Mouse (Mus musculus) skeletal muscle tissue, adult 2 months (tissue): ENCODE measurements at regions not wholly inside any gene's neighbourhood (a gene's known extent, or its start where the extent isn't known, plus 50 kb on each side); places are given as distances from the start of the nearest gene placed in this dataset.

ENCODE experiments used
- DNase-seq: peaks from one replicate; pipeline ENCODE4 v3.0.0-alpha.2; 2012; ENCODE audit warnings: low read depth, low spot score

DNA sequence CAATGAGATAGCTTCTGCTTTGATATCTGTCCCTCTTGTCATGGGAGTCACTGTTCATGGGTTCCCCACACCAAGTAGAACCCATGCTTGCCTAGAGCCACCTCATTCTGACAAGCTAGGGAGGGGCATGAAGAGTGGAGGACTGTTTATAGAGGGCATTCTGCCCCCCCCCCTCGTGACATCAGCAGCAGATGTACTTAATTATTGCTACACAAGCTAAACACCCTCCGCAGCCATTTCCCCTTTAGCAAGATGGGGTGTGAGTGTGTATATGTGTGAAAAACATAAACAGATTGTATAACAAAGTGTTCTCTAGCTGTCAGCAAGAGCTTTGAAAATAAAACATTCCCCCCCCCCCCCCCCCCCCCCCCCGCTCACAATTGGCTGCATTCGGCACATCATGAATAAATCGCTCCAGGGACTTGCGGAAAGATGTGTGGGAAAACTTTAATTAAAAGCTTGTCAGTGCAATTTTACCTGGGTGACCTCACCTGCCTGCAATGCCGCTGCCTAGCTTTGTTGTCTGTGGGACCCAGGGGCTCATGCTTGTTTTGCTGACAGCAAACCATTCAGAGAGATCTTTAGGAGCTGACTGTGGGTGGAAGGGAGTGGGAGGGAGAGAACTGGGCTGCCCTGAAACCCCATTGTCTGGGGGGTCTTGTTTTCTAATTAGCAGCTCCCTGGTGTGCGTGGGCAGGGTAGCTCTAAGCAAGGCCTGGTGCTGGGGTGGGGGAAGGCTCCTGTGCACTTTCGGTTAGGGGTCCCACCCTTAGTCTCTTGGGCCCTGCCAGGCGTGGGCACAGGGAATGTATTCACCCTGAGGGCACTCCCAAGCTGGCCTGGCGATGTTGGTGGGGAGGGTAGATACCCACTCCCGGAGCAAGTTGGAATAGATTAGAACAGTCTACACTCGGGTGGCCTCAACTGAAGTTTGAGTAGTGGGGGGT lies 63.4 kb downstream of the Irx2 start:
- DNase-seq = no peak

DNA sequence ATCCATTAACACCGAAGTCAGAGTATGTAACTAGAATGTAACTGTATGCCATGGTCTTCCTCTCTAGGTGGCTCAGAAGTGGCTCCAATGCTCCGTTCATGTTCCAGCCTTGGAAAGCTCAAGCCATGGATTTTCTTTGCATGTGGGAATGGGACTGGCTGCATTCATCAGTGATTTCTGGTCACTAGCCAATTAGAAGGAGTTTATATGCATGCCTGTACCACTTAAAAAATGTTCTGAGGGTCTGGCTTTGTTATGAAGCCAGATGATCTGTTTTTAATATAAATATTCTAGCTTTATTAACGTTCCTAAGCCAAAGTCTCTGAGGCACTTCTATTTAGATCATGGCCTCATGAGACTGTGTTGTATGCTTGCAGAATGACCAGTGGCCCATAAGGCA lies 78.8 kb downstream of the Irx2 start:
- DNase-seq = no peak

- no peak for DNase-seq
Measured at GRCm38 (mm10) chr13:72708728-72709127, 80.1 kb downstream of the Irx2 start.

DNA sequence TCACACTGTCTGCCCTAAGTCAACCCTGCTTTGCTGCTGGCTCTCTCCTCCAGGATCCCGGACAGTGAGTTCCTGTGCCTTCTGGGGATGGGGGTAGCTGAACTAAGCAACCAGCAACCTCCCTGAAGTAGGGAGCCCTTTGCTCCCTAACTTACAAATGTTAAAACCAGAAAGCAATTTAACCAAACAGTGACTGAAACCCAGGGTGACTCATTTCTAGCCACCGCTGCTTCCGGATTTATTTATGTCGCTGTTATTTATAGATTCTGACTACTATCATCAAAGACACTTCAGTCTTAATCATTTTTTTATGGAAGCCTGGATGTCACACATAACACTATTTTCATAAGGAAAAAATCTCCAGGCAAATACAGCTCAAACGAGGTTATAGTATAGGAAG lies 81.4 kb downstream of the Irx2 start:
- DNase-seq = no peak

GRCm38 (mm10) chr13:72711136-72711535 lies 82.5 kb downstream of the Irx2 start:
- no peak for DNase-seq

DNA sequence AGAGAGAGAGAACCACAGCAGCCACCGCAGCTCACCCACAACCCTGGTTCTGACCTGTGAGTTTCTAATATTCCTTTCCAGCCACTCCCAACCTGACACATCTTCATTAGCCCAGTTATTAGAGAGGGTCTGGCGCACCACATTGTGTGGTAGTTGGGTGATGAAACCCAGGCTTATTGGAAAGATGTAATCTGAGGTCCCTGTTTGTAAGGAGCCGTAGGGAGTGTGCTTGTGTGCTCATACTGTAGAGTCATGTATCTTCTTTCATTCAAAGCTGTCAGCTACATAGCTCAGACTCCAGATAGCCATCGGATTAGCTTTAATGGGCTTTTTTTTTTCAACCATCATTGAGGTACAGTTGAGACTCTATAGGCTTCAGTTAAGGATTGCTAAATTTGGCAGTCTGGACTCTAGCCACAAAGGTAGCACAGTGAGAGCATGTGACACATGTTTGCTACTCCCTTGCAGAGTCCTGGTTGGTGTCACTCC lies 83.3 kb downstream of the Irx2 start:
- no peak for DNase-seq

- no peak for DNase-seq
Measured at GRCm38 (mm10) chr13:72714793-72715192, 86.2 kb downstream of the Irx2 start.

DNA sequence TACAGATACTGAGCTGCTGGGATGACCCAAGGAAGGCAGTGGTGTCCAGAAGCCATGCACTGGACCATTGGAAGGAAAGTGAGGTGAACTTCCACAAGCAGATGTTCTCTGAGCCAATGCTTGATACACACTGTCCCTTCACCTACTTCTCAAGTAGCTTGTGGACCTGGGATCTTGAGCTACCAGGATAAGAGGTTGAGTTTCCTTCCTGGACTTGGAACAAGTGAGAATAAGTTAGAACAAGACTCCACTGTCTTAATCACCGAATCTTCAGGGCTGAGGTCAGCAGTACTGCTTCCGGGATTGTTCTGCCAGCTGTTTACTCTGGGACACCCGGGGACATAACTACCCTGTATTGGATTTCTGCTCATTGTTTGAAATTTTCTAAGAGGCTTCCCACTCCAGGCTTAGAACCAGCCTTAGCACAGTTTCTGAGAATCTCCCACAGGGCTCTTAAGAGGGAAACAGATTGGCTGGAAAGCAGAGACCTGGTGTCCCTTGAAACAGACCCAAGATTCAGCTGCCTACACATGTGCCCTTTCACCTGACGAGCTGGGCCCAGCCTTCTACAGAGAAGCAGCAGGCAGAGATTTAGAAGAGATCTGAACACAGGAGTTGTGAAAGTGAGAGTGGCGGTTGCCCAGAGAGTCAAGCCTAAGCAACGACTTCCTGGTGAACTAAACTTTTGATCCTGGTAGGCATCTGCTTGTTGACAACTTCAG lies 87.5 kb downstream of the Irx2 start:
- DNase-seq = no peak

DNA sequence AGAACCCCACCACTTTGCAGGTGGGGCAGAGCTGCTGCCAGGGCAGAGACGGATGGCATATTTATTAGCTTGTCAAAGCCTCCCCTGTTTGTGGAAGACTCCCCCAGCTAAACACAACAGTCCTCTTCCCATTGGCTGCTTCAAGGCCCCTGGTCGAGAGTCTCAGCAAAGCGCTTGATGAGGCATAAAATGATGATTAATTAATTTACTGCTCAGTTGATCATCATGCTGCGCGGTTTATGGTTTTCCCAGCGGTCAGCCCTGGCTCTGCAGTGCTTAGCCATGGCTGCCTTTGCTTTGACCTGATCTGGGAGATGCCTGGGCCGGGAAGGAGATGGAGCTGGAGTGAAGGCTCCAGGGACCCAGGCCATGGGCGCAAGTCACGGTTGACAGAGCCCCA lies 98.5 kb downstream of the Irx2 start:
- DNase-seq = no peak

DNA sequence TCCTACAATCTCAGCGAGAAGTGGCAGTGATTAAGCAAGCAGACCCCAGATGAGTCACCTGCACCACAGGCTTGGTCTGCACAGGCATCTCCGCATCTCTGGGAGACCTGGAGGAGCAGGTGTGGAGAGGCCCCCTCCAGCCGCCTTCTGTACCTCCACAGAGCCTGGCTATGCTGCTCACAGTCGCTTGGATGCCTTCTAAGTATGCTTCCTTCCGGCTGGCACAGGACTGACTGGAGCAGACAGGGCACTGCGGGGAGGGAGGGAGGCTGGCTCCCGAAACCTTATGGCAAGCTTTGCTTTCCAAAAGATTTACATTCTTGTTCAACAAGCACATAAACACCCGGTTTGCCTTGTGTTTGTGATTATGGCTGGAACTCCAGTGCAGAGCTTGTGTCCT lies 107.3 kb downstream of the Irx2 start:
- DNase-seq = no peak

GRCm38 (mm10) chr13:72736992-72737391 lies 108.4 kb downstream of the Irx2 start:
- DNase-seq = no peak

DNA sequence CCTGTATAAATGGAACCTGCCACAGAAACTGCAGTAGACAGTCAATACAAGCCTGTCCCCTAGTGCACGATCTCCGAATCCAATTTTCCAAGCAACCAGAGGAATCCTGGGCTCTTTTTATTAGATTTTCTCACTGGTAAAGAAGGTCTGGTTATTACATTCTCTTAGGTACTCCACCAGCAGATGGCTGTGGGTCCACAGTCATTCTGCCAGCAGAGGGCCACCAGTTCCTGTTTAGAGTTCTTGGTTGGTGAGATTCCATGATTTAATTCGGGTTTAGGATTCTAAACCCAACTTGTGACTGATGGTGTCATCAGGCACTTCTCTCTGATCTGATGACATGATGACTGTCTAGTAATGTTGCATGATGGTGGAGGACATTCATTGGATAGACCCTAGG lies 118.6 kb downstream of the Irx2 start:
- DNase-seq = no peak

- DNase-seq = no peak
Measured at GRCm38 (mm10) chr13:72755036-72755435, 126.4 kb downstream of the Irx2 start.

DNA sequence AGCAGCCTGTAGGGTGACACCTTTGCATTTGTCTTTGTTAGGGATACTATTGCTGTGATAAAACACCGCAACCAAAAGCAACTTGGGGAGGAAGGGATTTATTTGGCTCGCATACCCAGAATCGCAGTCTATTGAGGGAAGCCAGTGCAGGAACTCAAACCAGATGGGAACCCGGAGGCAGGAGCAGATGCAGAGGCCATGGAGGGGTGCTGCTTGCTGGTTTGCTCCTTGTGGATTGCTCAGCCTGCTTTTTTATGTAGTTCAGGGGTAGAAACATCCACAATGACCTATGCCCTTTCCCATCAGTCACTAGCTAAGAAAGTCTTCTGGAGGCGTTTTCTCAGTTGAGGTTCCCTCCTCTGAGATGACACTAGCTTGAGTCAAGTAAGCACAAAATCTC lies 133.9 kb downstream of the Irx2 start:
- no peak for DNase-seq

DNA sequence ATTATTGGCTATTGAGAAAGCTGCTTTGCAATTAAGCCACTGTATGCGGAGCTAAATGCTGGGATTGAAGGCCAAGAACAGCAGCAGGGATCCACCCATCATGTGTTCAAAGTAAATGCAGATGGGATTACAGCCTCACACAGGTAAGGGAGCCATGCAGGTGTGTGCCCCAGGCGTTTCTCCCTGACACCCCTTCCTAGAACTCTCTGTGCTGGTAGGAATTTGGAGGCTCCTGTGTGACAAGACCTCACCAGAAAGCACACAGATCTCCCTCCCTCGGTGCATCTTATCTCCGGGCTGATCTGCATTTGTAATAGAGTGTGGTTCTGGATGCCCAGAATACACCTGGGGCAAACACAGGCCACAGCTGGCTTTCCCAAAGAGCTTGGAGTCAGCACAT lies 134.7 kb downstream of the Irx2 start:
- no peak for DNase-seq

DNA sequence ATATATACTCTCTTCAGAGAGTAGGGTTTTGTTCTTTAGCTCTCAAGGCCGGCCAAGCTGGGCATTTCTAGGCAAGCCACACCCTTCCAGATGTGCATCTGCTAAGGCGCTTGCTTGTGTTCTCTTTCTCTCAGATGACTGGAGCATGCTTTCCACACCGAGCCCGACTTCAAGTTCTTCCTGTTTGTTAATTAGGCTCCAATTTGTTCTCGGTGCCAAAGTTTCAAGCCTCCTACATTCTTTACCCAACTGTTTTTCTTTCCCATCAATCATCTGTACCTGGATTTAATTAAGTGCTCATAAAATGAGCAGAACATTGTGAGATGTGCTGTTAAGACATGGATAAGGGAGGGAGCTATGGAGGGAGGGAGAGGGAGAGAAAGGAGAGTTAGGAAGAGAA lies 138.7 kb downstream of the Irx2 start:
- no peak for DNase-seq

DNA sequence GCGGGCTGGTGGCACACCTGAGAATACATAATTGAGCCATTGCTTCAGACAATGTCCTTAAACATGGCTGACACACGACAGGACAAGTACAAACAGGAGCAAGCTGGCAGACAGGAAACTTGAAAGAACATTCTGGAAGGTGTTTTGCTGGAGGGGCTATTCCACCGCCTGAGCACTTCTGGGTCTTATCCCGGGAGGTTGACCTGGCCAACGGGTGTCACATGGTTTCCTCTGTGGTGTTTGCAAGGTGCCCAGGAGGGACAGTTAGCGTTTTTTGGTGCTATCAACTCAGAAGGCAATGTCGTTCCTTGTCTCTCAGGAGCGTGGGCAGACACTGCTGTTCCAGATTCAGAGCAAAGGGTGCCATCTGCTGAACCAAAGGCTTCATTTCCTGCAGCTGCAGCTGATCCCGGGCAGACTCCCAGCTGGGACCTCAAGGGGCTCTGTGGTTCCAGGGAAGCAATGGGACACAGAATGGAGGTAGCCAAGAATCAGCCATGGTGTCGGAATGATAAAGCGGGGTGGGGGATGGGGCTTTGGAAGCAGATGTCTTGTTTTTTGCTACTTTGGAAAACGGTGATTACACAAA lies 140.5 kb downstream of the Irx2 start:
- DNase-seq = peak; percentile 17

- no peak for DNase-seq
Measured at GRCm38 (mm10) chr13:72783026-72783726, 154.6 kb downstream of the Irx2 start.

DNA sequence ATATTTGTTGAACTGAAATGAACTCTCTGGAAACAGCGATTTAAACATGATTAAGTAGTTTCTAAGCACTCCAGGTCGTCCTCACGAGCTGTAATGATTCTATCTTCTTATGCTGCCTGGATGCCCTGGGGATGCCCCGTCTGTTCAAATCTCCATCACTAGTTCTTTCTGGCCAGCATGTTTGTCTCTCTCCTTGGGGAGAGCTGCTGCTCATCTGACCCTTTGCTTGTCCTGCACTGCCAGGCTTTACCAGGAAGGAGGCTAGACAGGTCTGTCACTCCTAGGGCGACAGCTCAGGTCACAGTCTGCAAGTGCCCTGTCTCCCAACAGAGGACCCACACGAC lies 155.1 kb downstream of the Irx2 start:
- DNase-seq = no peak

DNA sequence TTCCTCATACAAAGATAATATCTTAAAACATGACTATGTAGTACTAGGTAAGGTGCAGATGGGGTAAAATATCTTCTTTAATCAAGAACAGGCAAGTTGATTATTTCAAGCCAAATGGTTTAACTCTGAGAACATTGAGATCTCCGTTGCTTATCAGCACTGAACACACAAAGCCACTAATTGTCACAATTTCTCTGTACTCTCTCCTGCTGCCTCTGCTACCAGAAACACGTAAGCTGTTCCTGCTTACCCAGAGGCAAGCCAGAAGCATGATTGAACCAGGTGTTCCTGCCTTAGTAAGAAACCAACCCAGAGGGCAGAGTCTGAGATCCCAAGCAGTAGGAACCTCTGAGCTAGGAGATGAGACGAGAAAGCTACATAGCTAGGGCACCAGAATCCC lies 164.1 kb downstream of the Irx2 start:
- DNase-seq = no peak

- no peak for DNase-seq
Measured at GRCm38 (mm10) chr13:72800021-72800420, 171.4 kb downstream of the Irx2 start.

DNA sequence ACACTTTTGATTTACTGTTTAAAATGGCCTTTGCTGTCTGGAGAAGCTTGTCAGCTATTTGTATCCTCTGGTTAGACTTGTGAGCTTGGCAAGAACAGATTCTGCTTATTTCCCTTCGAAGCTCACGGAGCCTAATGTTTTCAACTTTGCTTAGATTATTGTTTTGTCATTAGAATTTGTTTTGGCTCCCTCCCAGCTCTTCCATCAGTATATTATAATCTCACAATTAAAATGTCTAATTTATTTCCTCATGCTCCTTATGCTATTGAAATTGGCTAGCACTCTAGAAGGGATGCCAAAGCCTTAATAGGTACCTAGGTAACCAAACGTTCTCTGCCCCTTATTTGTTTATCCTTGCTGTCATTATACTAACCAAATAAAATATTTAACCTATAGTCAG lies 171.9 kb downstream of the Irx2 start:
- no peak for DNase-seq
